Mouse (Mus musculus): ENCODE results near the gene 1700123O20Rik. TPM values are rescaled to one million over a fixed set of nuclear protein-coding genes. Genes with fewer than 3 reads are reported as not detected.

1700123O20Rik gene
- polyA plus RNA-seq (2012; rRNA removed) = 57.6 and 61.5 TPM in 2 replicates

- no peak for DNase-seq (ENCODE audit: low read depth)
Measured at GRCm38 (mm10) chr14:54686063-54686521, at the start of gene 1700123O20Rik. Gene 1700123O20Rik (plus strand): TSS chr14:54686216.

- no peak for DNase-seq (ENCODE audit: low read depth)
Measured at GRCm38 (mm10) chr14:54636954-54637353, 49.1 kb upstream of the 1700123O20Rik start.

- no peak for DNase-seq (ENCODE audit: low read depth)
Measured at GRCm38 (mm10) chr14:54638210-54638609, 47.8 kb upstream of the 1700123O20Rik start.

- DNase-seq (ENCODE audit: low read depth) = no peak
Measured at GRCm38 (mm10) chr14:54640121-54640520, 45.9 kb upstream of the 1700123O20Rik start.

- DNase-seq (ENCODE audit: low read depth) = no peak
Measured at GRCm38 (mm10) chr14:54640946-54641304, 45.1 kb upstream of the 1700123O20Rik start, which contains the start of gene Gm17606. Gene Gm17606 (plus strand): TSS chr14:54640952.

- no peak for DNase-seq (ENCODE audit: low read depth)
Measured at GRCm38 (mm10) chr14:54641305-54641969, 44.6 kb upstream of the 1700123O20Rik start, which contains the start of gene Cdh24. Gene Cdh24 (minus strand): TSS chr14:54641364.

DNA sequence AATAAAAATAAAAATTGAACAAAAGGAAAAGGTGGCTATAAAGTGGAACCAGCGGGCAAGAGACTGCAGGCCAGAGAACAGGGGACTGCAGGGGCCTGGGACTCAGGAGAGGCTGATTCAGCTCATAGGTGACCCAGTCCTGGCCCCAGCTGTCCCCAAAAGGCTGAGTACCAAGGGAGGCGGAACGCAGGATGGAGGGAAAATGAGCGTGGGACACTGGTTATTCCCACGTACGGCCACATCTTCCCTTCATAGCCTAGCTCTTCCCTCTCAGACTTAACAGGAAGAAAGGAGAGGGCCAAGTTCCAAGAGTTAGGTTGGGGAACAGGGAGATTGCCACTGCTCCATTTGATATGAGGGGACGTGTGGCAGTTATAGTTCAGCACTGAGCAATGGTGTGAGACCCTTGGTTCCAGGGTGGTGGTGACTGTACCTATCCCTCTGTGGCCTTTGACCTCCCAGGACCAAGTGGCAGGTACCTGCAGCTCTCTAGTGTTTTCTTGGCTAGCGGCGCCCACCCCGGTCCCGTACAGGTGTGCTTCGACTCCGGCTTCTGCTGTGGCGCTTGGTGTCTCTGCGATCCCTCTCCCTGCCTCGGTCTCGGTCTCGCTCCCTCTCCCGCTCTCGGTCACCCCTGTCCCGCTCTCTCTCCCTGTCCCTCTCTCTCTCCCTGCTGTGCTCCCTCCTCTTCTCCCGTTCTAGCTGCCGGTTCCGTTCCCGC is 43.6 kb upstream of the 1700123O20Rik start:
- no peak for DNase-seq (ENCODE audit: low read depth)

GRCm38 (mm10) chr14:54643011-54643410 is 43.0 kb upstream of the 1700123O20Rik start:
- no peak for DNase-seq (ENCODE audit: low read depth)

DNA sequence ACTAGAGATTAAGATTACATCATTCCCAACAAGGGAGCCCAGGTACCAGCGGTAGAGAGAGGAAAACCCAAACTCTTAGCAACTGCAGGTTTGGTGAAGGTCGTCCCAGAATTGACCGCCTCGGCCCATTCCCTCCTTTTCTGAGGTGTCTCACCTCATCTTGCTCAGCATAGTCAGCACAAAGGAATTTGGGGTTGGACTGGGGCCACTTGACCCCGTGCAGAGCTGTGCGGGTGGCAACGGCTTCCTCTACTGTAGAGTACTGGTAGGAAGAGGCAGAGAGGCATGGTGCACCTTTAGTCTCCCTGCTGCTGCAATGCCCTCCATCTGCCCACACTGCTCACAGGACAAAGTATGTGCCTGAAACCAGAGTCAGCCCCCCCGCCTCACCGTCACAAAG is 41.7 kb upstream of the 1700123O20Rik start:
- DNase-seq (ENCODE audit: low read depth) = no peak

DNA sequence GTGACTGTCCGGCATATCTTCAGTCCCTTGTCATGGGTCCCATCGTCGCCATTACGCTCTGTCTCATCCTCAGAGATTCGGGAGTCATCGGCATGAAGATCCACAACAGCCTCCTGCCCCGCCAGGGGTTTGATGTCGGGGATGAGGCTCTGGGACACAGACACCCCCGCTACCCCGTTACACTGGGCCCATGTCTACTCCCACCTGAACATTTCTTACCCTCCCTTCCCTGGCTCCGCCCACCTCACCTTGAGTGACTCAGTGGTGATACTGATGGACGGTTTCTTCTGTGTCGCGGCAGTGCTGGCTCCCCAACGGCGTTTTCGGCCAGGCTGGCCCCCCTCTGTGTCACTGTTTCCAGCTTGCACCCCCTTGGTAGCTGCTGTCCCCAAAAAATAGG is 39.6 kb upstream of the 1700123O20Rik start:
- DNase-seq (ENCODE audit: low read depth) = no peak

- DNase-seq (ENCODE audit: low read depth) = no peak
Measured at GRCm38 (mm10) chr14:54646898-54647636, 38.9 kb upstream of the 1700123O20Rik start.

DNA sequence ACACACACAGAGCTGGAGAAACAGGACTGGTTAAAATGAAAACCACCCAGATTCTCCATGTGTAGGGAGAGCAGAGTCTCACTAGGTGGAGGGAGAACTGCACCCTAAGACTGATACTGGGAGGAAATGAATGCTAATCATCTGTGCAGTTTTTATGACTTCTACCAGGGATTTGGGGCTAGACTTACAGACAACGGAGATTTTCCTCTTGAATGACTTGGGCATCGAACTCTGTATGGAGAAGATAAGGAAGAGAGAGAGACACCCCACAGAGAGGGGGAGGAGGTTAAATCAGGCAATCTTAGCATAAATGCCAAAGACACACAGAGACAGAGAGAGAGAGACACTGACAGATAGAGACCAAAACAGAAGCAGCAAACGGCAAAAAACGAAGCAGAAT is 38.1 kb upstream of the 1700123O20Rik start:
- DNase-seq (ENCODE audit: low read depth) = no peak

DNA sequence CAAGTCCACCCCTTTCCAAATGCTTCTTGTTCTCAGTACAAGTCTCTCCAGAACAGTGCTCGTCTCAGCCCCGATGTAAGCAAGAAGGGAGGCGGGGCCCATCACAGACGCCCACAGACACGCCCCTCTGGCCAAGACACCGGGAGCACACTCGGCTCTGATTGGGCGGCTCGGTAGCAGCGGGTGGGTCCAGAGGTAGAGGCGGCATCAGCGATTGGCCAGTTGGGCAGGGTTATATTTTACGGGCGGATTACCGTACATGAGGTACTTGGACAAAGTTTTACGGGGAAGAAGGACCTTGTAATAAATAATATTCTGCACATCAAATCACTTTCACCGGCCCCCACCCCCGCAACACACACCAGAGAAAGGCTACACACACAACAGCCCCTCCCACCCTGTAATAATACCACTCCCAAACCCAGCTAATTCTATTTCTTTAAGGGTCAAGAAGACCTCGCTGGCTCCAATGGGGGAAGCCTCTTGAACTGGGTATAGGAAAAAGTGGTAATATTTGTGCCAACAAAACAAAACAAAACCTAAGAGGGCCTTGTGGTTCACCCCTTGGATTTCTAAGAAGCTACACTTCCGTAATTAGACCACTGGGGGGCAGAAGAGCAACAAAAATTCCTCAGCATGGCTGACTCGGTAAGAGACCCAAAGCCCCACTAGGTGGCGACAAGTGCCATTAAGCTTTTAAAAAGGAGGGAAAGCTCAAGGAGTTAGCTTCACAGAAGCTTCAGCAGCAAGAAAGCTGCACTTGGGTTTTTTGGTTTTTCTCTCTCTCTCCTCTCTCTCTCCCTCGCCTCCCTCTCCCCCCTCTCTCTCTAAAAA is 35.2 kb upstream of the 1700123O20Rik start:
- DNase-seq (ENCODE audit: low read depth) = no peak

DNA sequence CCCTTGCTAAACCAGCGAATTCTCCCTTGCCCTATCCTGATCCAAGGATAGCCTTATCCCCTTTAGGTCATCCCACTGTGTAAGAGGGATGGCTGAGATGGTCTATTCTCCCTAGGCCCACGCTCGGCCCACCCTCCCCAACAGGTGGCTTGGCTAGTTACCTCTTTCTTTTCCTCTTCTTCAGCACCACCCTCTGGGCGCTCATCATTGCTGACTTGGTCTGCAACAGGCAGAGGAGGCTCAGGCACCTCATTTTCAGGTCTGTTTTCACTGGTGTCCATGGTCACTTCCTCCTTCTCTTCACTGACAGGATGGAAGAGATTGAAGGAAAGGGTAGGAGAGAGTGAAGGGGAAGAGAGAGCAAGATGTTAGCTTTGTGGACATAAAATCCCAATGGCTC is 34.5 kb upstream of the 1700123O20Rik start:
- no peak for DNase-seq (ENCODE audit: low read depth)

GRCm38 (mm10) chr14:54652787-54653186 is 33.2 kb upstream of the 1700123O20Rik start:
- DNase-seq (ENCODE audit: low read depth) = no peak

DNA sequence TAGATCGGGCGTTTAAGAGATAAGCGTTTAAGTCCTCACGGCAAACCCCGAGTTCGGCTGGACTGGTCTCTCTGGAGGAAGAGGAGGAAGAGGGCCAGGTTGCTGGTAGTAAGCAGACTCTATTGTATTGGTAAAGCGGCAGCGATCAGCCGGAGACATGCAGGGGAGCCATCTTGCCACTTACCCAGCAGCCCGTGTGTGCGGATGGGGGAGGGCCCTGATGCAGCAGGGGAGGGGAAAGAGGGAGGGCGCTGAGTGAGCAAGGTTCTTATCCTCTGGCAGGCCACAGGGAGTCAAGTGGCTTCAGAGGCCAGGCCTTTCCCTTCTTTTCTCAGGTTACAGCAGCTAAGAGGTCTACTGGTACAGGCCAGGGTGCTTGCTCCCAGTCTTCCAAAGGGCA is 32.5 kb upstream of the 1700123O20Rik start:
- DNase-seq (ENCODE audit: low read depth) = no peak

DNA sequence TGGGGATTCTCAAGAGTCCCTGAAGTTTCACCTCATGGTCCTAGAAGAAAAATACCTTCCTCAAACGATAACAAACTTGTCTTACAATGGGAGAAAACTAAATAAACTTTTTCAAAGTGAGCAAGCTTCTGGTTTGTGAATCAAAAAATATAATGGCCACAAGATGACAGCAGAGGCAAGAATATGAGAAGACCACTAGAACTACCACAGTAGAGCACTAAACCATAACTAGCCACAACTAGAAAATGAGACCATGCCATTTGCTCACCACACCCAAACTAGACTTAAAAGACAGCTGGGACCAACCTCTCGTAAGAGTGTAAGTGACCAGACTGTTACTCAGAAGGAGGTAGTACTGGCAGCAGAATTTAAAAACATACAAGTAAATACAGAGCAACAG is 26.0 kb upstream of the 1700123O20Rik start:
- no peak for DNase-seq (ENCODE audit: low read depth)

- no peak for DNase-seq (ENCODE audit: low read depth)
Measured at GRCm38 (mm10) chr14:54664477-54665222, 21.4 kb upstream of the 1700123O20Rik start.

DNA sequence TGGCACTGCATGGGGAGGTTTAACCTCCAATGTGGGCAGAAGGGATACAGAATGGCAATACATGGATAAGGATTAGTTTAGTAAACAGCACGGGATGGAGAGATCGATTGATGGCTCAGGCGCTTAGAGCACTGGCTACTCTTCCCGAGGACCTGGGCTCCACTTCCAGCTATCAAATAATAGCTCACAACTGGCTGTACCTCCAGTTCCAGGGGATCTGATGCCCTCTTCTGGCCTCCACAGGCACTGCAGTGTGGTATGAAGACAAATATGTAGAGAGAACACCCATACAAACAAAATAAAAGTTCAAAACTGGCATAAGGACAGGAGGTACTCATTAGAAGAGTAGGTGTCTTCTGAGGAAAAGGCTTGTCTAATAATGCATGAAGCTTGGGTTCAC is 16.6 kb upstream of the 1700123O20Rik start:
- DNase-seq (ENCODE audit: low read depth) = no peak

DNA sequence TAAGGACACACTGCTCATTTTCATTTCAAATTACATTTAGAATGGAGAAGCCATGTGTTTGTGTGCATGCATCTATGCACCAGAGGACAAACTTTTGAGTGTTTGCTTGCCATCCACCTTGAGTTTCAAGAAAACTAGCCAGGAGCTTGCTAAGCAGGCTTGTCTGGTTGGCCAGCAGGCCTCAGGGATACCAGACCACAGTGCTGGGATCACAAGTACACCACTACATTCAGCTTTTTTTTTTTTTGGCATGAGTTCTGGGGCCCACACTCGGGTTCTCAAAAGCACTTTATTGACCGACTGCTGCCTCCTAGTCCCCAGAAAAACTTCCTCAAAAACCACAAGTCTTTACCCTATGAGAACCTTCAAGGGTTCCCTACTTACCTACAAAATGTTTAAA is 11.7 kb upstream of the 1700123O20Rik start:
- DNase-seq (ENCODE audit: low read depth) = no peak

GRCm38 (mm10) chr14:54676290-54676689 is 9.7 kb upstream of the 1700123O20Rik start:
- DNase-seq (ENCODE audit: low read depth) = no peak
